8 mouse cellular contexts compared by ENCODE assay signal in the genomic region with DNA sequence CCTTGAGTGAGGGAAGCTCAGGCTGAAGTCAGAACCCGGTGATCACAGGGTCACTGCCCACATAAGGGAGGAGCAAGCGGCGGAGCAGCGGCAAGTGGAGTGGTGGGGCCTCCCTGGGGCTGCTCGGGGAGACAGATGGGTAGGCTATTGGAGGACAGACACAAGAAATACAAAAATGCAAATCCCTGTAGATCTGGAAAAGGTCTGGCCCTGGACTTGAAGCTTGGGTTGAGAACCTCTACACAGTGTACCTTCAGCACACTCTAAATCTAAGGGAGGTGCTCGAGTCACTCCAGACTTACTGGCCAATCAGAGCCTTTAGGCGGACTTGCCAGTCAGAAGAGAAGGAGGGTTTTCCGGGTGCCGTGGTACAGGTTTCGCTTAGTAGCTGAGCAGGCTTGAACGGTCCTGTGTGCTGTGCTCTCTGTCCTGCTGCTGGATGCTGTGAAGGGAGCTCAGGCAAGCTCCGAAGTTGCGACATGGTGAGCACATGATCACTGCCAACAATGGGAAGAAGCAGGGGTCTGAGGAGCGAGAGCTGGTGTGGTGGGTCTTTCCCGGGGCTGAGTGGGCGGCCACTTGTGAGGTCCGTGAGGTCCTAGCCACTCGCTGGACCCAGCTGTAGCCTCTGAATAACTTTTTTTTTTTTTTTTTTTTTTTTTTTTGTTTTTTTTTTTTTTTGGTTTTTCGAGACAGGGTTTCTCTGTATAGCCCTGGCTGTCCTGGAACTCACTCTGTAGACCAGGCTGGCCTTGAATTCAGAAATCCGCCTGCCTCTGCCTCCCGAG.
DNase-seq lines count a peak whose midpoint lies in the region; ATAC-seq lines count a peak whose summit lies in the region.
"Not testable (repeated sequence)": the region's sequence is repeated elsewhere in the genome, so short reads cannot be mapped to it uniquely, and the experiment has no call there.

No protein-coding gene starts in this region.

- WGBS in hindbrain, embryonic 11.5 days, result 12% methylated on average over 20 of the region's 21 CpGs

- H3K9ac ChIP-seq in hindbrain, embryonic 11.5 days (ENCODE audit: low read depth, low read length), result peak overlapping the region; percentile 42

- peak overlapping the region; percentile 40 for H3K4me3 ChIP-seq in hindbrain, embryonic 11.5 days (ENCODE audit: low read depth, low read length)

- peak overlapping the region; percentile 50 for H3K4me2 ChIP-seq in hindbrain, embryonic 11.5 days (replicated peaks; ENCODE audit: low read depth, low read length)

- peak; percentile 98 for ATAC-seq in hindbrain, embryonic 11.5 days (ENCODE audit: low FRiP score)

- not testable (repeated sequence) for H3K27me3 ChIP-seq in hindbrain, embryonic 11.5 days (ENCODE audit: control insufficient read depth, insufficient read depth, low read length)

- H3K27ac ChIP-seq in hindbrain, embryonic 11.5 days (ENCODE audit: low read depth, low read length), result not testable (repeated sequence)

- H3K4me1 ChIP-seq in hindbrain, embryonic 11.5 days (replicated peaks; ENCODE audit: control insufficient read depth, insufficient read depth, low read length), result not testable (repeated sequence)

- DNase-seq in Muller cell, postnatal 12 days (ENCODE audit: inconsistent ontology term), result peak; percentile 79
- DNase-seq in cerebellum, adult 9-11 months, result peak; percentile 71
- DNase-seq in frontal cortex, adult 2 months (ENCODE audit: extremely low spot score in 1 of 2, low spot score in 1 of 2), result peak; percentile 70 to 79
- peak; percentile 70 for DNase-seq in hindbrain, embryonic 11.5 days (ENCODE audit: low spot score)
- peak; percentile 64 to 72 for DNase-seq in layer of hippocampus, postnatal 10 days (ENCODE audit: low spot score in 2 of 2)
- peak; percentile 70 for DNase-seq in lung, postnatal 10 days
- DNase-seq in retina, adult 2 months (ENCODE audit: low read depth, low spot score), result peak; percentile 20
- peak; percentile 69 to 73 for DNase-seq in thymus, postnatal 36 days

- not testable (repeated sequence) for H3K36me3 ChIP-seq in hindbrain, embryonic 11.5 days (ENCODE audit: control insufficient read depth, insufficient read depth, low read length)

- H3K9me3 ChIP-seq in hindbrain, embryonic 11.5 days (ENCODE audit: control insufficient read depth, low read length), result not testable (repeated sequence)

Comparison
In these comparisons a context has a peak if more than half of its experiments do, and no peak if none do; other contexts are left out.
1. DNase-seq: peak in every context shown above with its lines; median percentile 79 in Muller cell, postnatal 12 days; 74 in frontal cortex, adult 2 months; 71 in cerebellum, adult 9-11 months; 71 in thymus, postnatal 36 days; 70 in hindbrain, embryonic 11.5 days; 70 in lung, postnatal 10 days; 68 in layer of hippocampus, postnatal 10 days; 20 in retina, adult 2 months.